Mouse (Mus musculus) stomach, postnatal 0 days (tissue): ENCODE measurements around the gene Sytl3. TPM values are rescaled to one million over a fixed set of nuclear protein-coding genes. Genes with fewer than 3 reads are reported as not detected.

Experiments
- ATAC-seq: fragments of 200-750 bp; cut with Nextera tagmentation; 2 replicates; pipeline ENCODE4 v1.8.0; 2017; ENCODE audit not compliant: low FRiP score, low TSS enrichment
- DNase-seq: peaks from one replicate; pipeline ENCODE4 v3.0.0-alpha.2; 2016; ENCODE audit warnings: low spot score
- H3K27ac ChIP-seq: fragments of 300-500 bp; sonication (generic); replicated peaks from 2 replicates; pipeline ENCODE4 v1.5.1; 2014; ENCODE audit warnings: mild to moderate bottlenecking, control low read depth
- H3K27me3 ChIP-seq: fragments of 300-500 bp; sonication (generic); 2 replicates; pipeline ENCODE4 v1.6.1; 2014; ENCODE audit warnings: low read length; ENCODE audit not compliant: control insufficient read depth, insufficient read depth
- H3K36me3 ChIP-seq: fragments of 300-500 bp; sonication (generic); 2 replicates; pipeline ENCODE4 v1.6.1; 2014; ENCODE audit warnings: low read length, mixed read lengths; ENCODE audit not compliant: control insufficient read depth, insufficient read depth
- H3K4me1 ChIP-seq: fragments of 300-500 bp; sonication (generic); replicated peaks from 2 replicates; pipeline ENCODE4 v1.6.1; 2014; ENCODE audit warnings: antibody characterized with exemption; ENCODE audit not compliant: control insufficient read depth, insufficient read depth
- H3K4me2 ChIP-seq: fragments of 300-500 bp; sonication (generic); replicated peaks from 2 replicates; pipeline ENCODE4 v1.6.1; 2014; ENCODE audit warnings: low read depth, mild to moderate bottlenecking, control low read depth, moderate library complexity
- H3K4me3 ChIP-seq: fragments of 300-500 bp; sonication (generic); 2 replicates; pipeline ENCODE4 v1.5.1; 2014; ENCODE audit warnings: low read depth, low read length, control low read depth
- H3K9ac ChIP-seq: fragments of 300-500 bp; sonication (generic); 2 replicates; pipeline ENCODE4 v1.6.1; 2014; ENCODE audit warnings: mild to moderate bottlenecking, low read length, control low read depth, mixed read lengths
- H3K9me3 ChIP-seq: fragments of 300-500 bp; sonication (generic); 2 replicates; pipeline ENCODE4 v1.6.1; 2016; ENCODE audit warnings: low read length; ENCODE audit not compliant: control insufficient read depth
- CTCF ChIP-seq: IDR thresholded peaks from 2 replicates; pipeline ENCODE4 v1.5.1; 2016; ENCODE audit warnings: antibody characterized with exemption, low read depth, mild to moderate bottlenecking, moderate library complexity
- EP300 ChIP-seq: optimal IDR thresholded peaks from 2 replicates; pipeline ENCODE3; 2016; ENCODE audit warnings: antibody characterized with exemption
- WGBS: fragments of 180-500 bp; shearing (Covaris S2); extraction: QIAGEN DNeasy Blood & Tissue Kit; methylation state at CpG from one replicate; pipeline ENCODE4 v1.1.7; 2014; 5-methylcytosine and 5-hydroxymethylcytosine counted together
- polyA plus RNA-seq: library from polyadenylated mRNA; unstranded; fragments of >200 nt; fragmentation: Nextera tagmentation; extraction: Ambion mirVana; gene quantifications from 2 replicates; pipeline ENCODE4 v1.2.1, GENCODE M21; 2015

The Sytl3 gene
- polyA plus RNA-seq, 1 experiment from 2014 or later, result 0.99 TPM

- H3K27ac ChIP-seq, result no peak overlapping the region; the same call in 1 of the 2 replicates
- no peak overlapping the region for H3K4me2 ChIP-seq
- H3K9me3 ChIP-seq, result no peaks in the 10 kb centered on the region
- H3K36me3 ChIP-seq, result peaks cover 17% of the 10 kb centered on the region
- H3K9ac ChIP-seq, result no peak overlapping the region
- H3K4me3 ChIP-seq, result no peak overlapping the region
- TF ChIP-seq EP300 (no peak), CTCF (no peak)
- no peaks in the 10 kb centered on the region for H3K4me1 ChIP-seq
- peak; percentile 51 for DNase-seq
- H3K27me3 ChIP-seq, result no peaks in the 10 kb centered on the region
- 39% methylated on average over 15 of the region's 15 CpGs for WGBS
- peak; percentile 50; the same call in 1 of the 2 replicates for ATAC-seq
Observed at GRCm38 (mm10) chr17:6736306-6737272, 77.7 kb downstream of the Sytl3 start.

DNA sequence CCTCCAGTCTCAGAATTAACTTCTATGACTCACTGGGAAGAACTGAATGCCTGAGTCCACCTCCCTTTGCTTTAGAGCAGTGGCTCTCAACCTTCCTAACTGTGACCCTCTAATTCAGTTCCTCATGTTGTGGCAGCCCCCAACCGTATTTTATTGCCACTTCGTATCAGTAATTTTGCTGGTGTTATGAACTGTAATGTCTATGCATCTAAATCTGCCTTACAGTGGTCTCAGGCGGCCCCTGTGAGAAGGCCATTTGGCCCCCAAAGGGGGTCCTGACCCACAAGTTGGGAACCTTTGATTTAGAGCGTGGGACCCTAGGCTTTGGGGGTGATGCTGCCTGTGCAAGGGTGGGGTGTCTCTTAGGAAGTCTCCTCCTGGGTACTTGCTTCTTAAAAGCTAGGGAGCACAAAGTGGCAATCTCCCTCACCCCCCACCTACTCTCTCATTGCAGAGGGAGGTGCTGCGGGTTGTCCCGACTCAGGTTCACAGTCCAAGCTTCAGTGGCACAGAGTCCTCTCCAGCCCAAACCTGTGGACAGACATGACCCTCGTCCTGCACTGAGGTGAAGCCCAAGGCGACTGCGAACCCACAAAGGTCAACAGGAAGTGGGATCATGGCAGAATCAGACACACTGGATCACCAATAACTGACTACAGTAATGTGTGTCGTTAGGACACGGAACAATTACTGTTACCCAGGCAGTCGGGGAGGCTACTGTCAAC lies 78.5 kb downstream of the Sytl3 start:
- WGBS, result 76% methylated on average over 12 of the region's 12 CpGs
- Histone ChIP-seq H3K27ac (no peak overlapping the region; the same call in 1 of the 2 replicates), H3K4me2 (no peak overlapping the region), H3K36me3 (peaks cover 17% of the 10 kb centered on the region), H3K9me3 (no peaks in the 10 kb centered on the region), H3K27me3 (no peaks in the 10 kb centered on the region), H3K9ac (no peak overlapping the region), H3K4me1 (no peaks in the 10 kb centered on the region), H3K4me3 (no peak overlapping the region)
- peak; percentile 23 for DNase-seq
- ATAC-seq, result no peak
- TF ChIP-seq EP300 (no peak), CTCF (no peak)

DNA sequence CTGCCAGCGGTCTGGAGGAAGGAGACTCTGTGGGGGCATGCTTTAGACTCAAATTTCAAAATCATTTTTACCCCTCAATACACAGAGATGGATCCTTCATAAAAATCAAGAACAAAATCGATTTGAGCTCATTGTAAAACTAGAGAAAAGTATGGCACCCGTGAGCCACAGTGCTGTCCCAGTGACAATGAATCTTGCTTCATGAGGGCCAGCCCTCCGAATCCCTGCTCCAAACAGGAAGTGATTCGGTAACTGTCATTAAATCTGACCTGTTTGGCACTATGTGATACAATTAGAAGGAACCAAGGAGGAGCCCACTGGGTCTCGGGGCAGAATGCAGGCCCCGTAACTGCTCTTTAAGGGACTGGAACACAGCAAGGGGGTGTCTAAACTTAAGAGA lies 79.9 kb downstream of the Sytl3 start:
- Histone ChIP-seq H3K9ac (no peak overlapping the region), H3K27me3 (no peaks in the 10 kb centered on the region), H3K4me3 (no peak overlapping the region), H3K27ac (no peak overlapping the region), H3K36me3 (peaks cover 17% of the 10 kb centered on the region), H3K9me3 (no peaks in the 10 kb centered on the region), H3K4me1 (no peaks in the 10 kb centered on the region), H3K4me2 (no peak overlapping the region)
- WGBS, result 78% methylated on average over 7 of the region's 7 CpGs
- no peak for ATAC-seq
- no peak for DNase-seq
- TF ChIP-seq CTCF (no peak), EP300 (no peak)

GRCm38 (mm10) chr17:6739266-6739665 lies 80.4 kb downstream of the Sytl3 start:
- DNase-seq, result peak; percentile 22
- ATAC-seq, result no peak

GRCm38 (mm10) chr17:6739756-6740155 lies 80.9 kb downstream of the Sytl3 start:
- Histone ChIP-seq H3K9ac (no peak overlapping the region), H3K9me3 (no peaks in the 10 kb centered on the region), H3K4me2 (no peak overlapping the region), H3K4me3 (no peak overlapping the region), H3K27me3 (no peaks in the 10 kb centered on the region), H3K4me1 (no peaks in the 10 kb centered on the region), H3K36me3 (peaks cover 17% of the 10 kb centered on the region), H3K27ac (no peak overlapping the region)
- no peak for DNase-seq
- TF ChIP-seq CTCF (no peak), EP300 (no peak)
- 88% methylated on average over 15 of the region's 15 CpGs for WGBS
- ATAC-seq, result no peak

More at GRCm38 (mm10) chr17:6739266-6739665, 80.4 kb downstream of the Sytl3 start:
- H3K36me3 ChIP-seq, result peaks cover 17% of the 10 kb centered on the region
- H3K4me1 ChIP-seq, result no peaks in the 10 kb centered on the region
- no peak overlapping the region for H3K4me3 ChIP-seq
- no peaks in the 10 kb centered on the region for H3K9me3 ChIP-seq
- no peaks in the 10 kb centered on the region for H3K27me3 ChIP-seq
- H3K4me2 ChIP-seq, result no peak overlapping the region
- H3K9ac ChIP-seq, result no peak overlapping the region
- WGBS, result 82% methylated on average over 13 of the region's 13 CpGs
- H3K27ac ChIP-seq, result no peak overlapping the region
- no peak for TF ChIP-seq EP300
- no peak; the same call in 1 of the 2 replicates for TF ChIP-seq CTCF
